Mouse (Mus musculus): ENCODE results near the gene Gucy2f.
"Not testable (repeated sequence)": the region's sequence is repeated elsewhere in the genome, so short reads cannot be mapped to it uniquely, and the experiment has no call there.

Gucy2f gene

DNA sequence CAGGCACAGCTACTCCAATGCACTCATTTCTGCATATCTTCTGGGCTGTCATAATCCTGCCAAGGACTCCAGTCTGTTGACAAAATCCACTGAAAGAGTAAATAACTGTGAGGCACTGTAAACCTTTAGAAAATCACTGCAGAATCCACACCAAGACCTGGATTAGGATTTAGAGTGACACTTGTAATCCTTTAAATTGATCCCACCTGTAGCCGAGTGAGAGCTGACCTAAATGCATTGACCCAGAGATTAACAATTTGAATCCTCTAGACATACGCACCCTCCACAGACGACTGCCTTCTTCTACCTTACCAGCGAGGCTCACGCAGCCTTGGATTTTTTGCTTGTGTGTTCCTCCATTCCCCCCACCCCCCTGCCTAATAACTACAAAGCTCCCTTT, at the start of gene Gucy2f:
Gene Gucy2f (minus strand): TSS at position 101 of the 400 bp plus-strand sequence.
- DNase-seq (ENCODE audit: low read depth, low spot score), result no peak

DNA sequence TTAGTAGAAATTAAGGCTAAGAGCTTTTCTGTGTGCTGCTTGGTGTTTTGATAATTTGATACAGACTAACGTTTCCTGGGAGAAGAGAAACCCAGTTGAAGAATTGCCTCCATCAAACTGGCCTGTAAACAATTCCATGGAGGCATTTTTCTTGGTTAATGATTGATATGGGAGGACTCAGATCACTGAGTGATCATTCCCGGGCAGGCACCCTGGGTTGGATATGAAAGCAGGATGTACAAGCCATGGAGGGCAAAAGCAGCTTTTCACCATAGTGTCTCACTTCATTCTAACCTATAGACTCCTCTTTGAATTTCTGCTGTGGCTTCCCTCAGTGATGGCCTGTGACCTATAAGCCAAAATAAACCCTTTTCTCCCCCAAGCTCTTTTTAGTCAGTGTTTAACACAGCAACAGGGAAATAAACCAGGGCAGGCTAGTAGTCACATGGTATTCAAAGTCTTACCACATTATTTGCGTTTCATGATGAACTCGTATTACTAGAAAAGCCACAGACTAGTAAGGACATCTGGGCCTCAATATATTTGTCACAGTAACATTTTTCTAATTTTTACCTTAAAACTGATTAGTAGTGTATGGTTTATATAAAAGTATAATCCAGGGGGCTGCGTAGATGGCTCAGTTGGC, 49.1 kb upstream of the Gucy2f start:
- DNase-seq (ENCODE audit: low read depth, low spot score), result no peak

DNA sequence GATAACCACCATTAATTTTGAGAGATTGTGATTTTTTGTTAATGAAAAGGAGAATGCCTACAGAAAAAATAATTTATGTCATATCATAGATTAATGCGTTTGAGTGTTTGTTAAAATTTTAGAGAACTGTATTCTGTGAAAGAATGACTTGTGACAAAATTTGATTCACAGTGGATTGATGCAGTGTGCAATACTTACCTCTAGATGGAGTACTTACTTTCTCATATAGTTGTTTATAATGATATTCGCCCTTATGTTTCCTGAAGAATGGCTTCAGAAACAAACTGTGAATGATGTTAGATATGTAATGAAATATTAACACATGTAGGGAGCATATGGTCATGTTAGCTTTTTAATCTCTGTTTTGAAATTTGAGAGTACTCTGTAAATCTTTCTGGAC, 40.4 kb upstream of the Gucy2f start:
- DNase-seq (ENCODE audit: low read depth, low spot score), result no peak

- DNase-seq (ENCODE audit: low read depth, low spot score), result not testable (repeated sequence)
These were observed 39.4 kb upstream of the Gucy2f start for GRCm38 (mm10) chrX:142236146-142236545.

DNA sequence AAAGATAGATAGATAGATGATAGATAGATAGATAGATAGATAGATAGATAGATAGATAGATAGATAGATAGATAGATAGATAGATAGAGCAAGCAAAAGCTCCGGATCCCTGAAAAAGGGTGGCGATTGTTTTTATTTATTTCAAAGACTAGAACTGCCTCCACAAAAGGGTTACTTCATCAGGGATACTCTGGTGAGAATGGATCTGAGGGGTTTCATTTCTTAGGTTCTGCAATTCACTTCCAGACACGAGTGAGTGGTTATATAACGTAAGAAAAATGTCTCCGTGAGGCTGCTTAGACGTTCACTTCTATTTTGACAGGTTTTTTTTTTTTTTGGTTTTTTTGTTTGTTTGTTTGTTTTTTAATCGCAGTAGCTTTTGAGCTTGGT, 32.0 kb upstream of the Gucy2f start:
- DNase-seq (ENCODE audit: low read depth, low spot score), result no peak

DNA sequence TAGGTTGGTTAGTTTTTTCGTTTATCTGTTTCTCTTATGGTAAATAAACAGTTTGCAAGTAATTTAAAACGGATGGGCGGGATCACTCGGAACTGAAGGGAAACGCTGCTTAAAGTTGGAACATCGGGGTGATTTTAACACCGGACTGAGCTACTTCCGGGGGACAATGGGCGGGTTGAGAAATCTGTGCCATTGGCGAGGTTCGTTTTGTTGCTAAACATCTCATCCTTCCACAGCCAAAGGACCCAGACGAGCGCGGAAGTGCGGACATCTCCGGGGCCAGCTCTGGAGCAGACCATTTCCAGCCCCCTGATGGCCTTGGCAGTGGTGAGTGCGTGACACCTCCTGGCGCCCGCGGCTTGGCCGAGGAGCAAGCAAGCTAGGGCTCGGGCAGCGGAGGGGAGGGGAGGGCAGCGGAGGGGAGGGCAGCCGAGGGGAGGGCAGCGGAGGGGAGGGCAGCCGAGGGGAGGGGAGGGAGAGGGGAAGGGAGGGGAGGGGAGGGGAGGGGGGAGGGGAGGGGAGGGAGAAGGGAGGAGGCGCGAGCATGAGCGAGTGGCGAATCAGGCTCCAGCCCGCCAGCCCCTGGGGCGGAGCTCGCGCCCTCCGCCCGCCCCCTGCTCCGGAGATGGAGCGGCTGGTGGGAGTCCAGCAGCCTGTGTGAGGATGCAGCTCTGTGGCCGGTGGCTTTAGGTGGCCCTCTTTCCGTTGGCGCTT, 31.5 kb upstream of the Gucy2f start:
- DNase-seq (ENCODE audit: low read depth, low spot score), result peak; percentile 45

DNA sequence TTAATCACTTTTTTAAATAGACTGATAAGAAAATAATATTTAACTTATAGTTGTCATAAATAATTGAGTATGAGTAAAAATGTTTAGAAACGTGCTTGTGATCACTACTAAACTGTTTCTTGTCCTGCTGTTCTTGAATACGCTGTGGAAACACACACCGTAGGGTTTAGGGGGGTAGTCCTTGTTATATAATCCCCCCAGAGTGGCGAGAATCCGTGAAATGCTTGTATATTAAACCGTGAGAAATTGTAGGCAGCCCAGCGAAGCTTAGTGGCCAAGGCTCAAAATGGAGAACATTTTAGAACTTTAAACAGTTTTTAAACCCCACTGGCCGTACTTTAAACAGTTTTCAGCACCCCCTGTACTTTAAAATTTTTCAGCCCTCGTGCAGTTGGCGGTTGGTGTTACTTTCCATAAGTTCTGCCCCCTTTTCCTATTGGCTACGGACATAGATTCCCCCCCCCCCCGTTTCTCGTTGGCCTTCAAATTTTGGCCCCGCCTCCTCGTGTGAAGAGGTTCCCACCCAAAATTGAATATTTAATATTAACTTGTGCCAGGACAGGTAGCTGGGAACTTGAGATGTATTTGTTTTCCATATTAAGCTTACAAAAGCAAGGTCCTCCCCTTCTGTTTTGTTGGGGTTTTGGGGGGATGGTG, 30.8 kb upstream of the Gucy2f start:
- DNase-seq (ENCODE audit: low read depth, low spot score), result peak; percentile 17

- DNase-seq (ENCODE audit: low read depth, low spot score), result no peak
These were observed 29.8 kb upstream of the Gucy2f start, which contains the start of gene Nxt2 for GRCm38 (mm10) chrX:142226542-142226941. Gene Nxt2 (plus strand): TSS chrX:142226770.

- DNase-seq (ENCODE audit: low read depth, low spot score), result peak; percentile 31
These were observed 3.6 kb upstream of the Gucy2f start for GRCm38 (mm10) chrX:142200295-142200694.

DNA sequence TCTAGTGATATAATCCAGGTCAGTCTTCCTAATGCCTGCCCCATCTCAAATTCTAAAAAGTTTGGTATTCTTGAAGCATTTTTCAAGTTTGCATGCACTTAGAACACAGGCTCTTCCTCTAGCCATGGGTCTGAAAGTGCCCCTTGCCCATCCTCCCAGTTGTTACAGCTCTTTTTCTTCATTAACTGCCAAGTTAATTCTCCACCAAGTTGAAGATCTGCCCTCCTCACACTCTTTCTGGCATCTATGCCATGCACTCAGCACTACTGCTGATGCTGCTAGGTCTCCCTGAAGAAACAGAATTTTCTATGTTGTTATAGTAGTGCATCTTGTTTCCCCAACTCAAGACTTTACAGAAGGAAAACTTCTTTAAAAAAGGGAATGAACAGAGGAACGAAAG, 1.2 kb downstream of the Gucy2f start:
- no peak for DNase-seq (ENCODE audit: low read depth, low spot score)

- DNase-seq (ENCODE audit: low read depth, low spot score), result no peak
These were observed 2.3 kb downstream of the Gucy2f start for GRCm38 (mm10) chrX:142194420-142194819.

DNA sequence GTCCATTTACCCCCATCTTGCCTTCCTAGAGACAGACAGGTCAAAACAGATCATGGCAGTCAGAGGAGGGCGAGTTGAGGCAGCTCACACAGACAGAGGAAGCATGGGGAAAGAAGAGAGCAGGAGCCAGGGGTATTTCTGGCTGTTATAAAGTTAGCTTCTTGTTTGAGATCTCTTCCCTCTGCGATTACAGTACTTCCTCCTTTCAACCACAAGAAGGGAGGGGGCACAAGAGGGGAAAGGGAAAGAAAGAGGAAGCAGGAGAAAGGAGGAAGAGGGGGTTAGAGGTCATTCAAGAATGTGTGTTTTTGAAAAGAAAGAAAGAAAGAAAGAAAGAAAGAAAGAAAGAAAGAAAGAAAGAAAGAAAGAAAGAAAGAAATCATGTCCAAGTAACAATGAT, 6.4 kb downstream of the Gucy2f start:
- no peak for DNase-seq (ENCODE audit: low read depth, low spot score)

DNA sequence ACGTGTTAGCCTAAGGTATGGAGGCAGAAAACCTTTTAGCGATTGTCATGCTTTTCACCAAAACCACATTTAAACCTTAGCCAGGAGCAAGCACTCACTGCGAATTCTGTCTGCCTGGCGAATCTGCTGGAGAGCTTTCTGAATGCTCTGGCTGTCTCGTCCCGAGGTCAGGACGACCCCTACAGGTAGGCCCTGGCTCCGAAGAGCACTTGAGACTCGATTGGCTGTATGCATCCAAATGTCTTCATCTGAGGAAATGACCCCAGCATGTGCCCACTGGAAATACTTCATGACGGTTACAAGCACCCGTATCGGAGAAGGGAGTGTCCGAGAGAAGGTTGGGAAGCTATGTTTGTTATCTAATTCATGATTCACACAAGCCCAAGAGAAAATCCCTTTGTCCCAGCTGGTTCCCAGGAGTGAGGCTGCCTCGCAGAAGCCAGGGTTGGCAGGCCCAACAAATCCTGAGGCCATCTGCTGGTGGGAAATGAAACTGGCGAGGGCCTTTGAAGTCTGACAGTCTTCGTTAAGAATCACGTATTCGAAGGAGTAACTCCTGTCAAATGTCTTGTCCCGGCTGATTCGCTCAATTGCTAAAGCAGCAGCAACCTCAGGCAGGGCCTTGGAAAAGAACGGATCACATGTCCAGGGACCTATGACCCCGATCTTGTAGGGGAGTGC, 7.6 kb downstream of the Gucy2f start:
- DNase-seq (ENCODE audit: low read depth, low spot score), result peak; percentile 17

GRCm38 (mm10) chrX:142182026-142182425, 14.7 kb downstream of the Gucy2f start:
- no peak for DNase-seq (ENCODE audit: low read depth, low spot score)

- no peak for DNase-seq (ENCODE audit: low read depth, low spot score)
These were observed 19.8 kb downstream of the Gucy2f start for GRCm38 (mm10) chrX:142176981-142177380.

- DNase-seq (ENCODE audit: low read depth, low spot score), result no peak
These were observed 81.0 kb downstream of the Gucy2f start for GRCm38 (mm10) chrX:142115779-142116178.

DNA sequence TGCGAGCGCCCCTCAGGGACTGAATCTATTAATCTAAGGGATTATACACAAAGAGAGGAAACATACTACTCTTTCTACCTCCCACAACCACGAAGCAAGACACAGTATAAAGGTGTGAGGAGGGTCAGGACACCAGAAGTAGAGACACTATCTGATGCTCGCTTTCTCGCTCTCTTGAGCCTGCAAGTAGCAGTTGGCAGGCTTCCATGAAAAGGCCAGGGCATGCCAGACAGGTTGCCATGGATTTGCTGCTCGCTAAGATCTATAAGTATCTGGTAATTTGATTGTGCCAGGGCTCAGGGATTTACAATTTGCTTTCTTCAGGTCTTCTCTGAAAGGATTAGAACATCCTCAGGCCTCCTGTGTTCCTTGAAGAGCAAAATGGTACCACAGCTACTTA, 85.5 kb downstream of the Gucy2f start:
- DNase-seq (ENCODE audit: low read depth, low spot score), result no peak

DNA sequence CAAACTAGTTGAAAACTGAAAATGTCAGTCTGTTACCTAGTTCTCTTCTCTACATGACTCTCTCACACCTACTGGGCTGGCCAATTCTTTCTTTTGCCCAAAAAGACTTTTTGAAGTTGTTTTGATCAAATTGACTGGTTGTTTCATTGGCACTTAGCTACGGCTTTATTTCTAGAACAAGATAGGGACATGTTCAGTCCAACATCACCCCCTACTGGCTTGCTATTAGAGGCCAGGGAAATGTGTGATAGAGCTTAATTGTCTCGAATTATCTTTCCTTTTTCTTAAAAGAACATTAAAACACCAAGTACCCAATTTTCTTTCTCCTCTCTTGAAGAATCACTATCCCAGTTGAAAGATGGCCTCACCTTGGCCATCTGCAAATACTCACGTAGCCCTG, 99.8 kb downstream of the Gucy2f start:
- DNase-seq (ENCODE audit: low read depth, low spot score), result peak; percentile 14

- no peak for DNase-seq (ENCODE audit: low read depth, low spot score)
These were observed 101.2 kb downstream of the Gucy2f start for GRCm38 (mm10) chrX:142095579-142095978.

DNA sequence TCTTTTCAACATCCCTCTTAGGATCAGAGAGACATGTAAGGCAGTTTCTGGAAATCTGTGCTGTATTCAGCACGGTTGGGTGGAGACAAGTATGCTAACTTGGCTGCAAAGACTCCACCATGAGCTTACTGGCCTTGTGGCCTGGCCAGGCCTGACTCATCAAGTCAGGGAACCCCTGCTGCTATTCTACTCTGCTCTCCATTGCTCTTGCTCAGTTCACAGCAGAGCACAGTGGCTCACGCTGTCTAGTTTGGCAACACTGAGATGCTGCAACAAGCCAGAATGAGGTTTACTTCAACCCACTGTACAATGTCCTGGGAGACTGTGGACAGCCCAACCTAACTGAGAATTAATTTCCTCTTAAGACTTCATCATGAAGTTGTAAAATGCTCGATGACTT, 134.1 kb downstream of the Gucy2f start:
- DNase-seq (ENCODE audit: low read depth, low spot score), result no peak

Data from embryo, embryonic 11.5 days (tissue).